Mouse (Mus musculus): ENCODE results near the gene Crtac1. TPM values are rescaled to one million over a fixed set of nuclear protein-coding genes. Genes with fewer than 3 reads are reported as not detected.

Crtac1 gene
- polyA plus RNA-seq, 1 experiment from 2014 or later = 0.69 TPM

- ATAC-seq (replicated peaks; ENCODE audit: insufficient number of reproducible peaks, insufficient read depth, low FRiP score, low read depth) = no peak
- Histone ChIP-seq H3K36me3 (no peaks in the 10 kb centered on the region), H3K27me3 (peaks cover 34% of the 10 kb centered on the region), H3K9ac (no peak overlapping the region), H3K9me3 (replicated peaks) (no peaks in the 10 kb centered on the region), H3K4me3 (no peak overlapping the region), H3K4me1 (replicated peaks) (peaks cover 5% of the 10 kb centered on the region), H3K27ac (no peak overlapping the region), H3K4me2 (no peak overlapping the region)
- WGBS = 81% methylated on average over 12 of the region's 12 CpGs
Observed at GRCm38 (mm10) chr19:42256611-42257240, 174.9 kb downstream of the Crtac1 start.

- WGBS = 4% methylated on average over 32 of the region's 42 CpGs
- Histone ChIP-seq H3K4me1 (replicated peaks) (peaks cover 5% of the 10 kb centered on the region), H3K4me2 (peak overlapping the region; percentile 64), H3K27me3 (peaks cover 34% of the 10 kb centered on the region), H3K9me3 (replicated peaks) (no peaks in the 10 kb centered on the region), H3K4me3 (peak overlapping the region; percentile 33), H3K36me3 (no peaks in the 10 kb centered on the region), H3K27ac (no peak overlapping the region), H3K9ac (no peak overlapping the region)
- peak; percentile 76 for ATAC-seq (replicated peaks; ENCODE audit: insufficient number of reproducible peaks, insufficient read depth, low FRiP score, low read depth)
Observed at GRCm38 (mm10) chr19:42255784-42256610, 175.6 kb downstream of the Crtac1 start.

GRCm38 (mm10) chr19:42255438-42255783 is 176.2 kb downstream of the Crtac1 start:
- Histone ChIP-seq H3K27ac (no peak overlapping the region), H3K4me2 (peak overlapping the region; percentile 64), H3K36me3 (no peaks in the 10 kb centered on the region), H3K9ac (no peak overlapping the region), H3K9me3 (replicated peaks) (no peaks in the 10 kb centered on the region), H3K4me1 (replicated peaks) (peaks cover 5% of the 10 kb centered on the region), H3K4me3 (peak overlapping the region; percentile 33), H3K27me3 (peaks cover 33% of the 10 kb centered on the region)
- no peak for ATAC-seq (replicated peaks; ENCODE audit: insufficient number of reproducible peaks, insufficient read depth, low FRiP score, low read depth)
- 3% methylated on average over 18 of the region's 23 CpGs for whole genome bisulfite sequencing

DNA sequence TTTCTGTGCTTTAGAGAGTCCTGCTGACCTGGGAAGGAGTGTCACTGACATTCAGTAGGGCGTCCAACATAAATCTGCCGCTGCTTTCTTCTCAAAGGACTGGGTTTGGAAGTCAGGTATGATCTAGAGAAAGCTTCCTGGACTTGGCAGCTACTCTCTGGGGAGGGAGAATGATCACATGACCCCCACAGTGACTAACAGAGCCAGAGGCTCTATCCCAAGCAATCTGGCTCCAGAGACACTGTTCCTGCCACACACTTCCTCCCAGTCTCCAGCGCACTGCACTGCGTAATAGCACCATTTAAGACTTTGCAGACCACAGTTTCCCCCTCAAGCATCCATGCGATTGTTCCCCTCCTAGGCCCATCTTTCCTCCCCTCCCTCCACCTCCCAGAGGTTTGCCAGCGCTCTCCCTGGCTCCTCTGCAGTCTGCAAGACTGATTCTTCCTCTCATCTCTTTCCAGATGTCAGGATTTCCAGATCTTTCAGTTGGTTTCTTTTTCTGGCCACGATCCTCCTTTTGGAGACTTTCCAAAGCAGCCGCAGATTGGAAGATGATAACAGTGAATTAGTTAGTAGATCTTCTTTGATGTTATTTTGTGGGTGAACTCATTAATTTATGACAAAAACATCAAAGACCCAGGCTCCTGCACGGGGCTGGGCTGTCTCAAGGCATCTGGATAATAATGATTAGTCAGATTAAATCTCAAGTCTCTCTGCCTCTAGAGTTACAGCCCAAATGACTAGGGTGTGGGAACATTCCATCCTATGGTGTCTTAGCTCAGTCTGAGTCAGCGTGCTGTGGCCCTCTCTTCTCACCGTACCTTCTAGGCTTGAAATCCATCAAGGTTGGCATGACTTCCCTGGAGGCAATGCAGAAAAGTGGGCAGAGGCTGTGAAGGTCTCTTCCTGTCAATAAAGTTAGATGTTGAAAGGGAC is 181.3 kb downstream of the Crtac1 start:
- peaks cover 19% of the 10 kb centered on the region for H3K27me3 ChIP-seq
- no peak overlapping the region for H3K4me3 ChIP-seq
- WGBS = 68% methylated on average over 11 of the region's 11 CpGs
- H3K27ac ChIP-seq = no peak overlapping the region
- H3K36me3 ChIP-seq = no peaks in the 10 kb centered on the region
- H3K4me2 ChIP-seq = no peak overlapping the region
- ATAC-seq (replicated peaks; ENCODE audit: insufficient number of reproducible peaks, insufficient read depth, low FRiP score, low read depth) = no peak
- H3K9ac ChIP-seq = no peak overlapping the region
- no peaks in the 10 kb centered on the region for H3K9me3 ChIP-seq (replicated peaks)
- H3K4me1 ChIP-seq (replicated peaks) = peaks cover under 1% of the 10 kb centered on the region; the same call in 1 of the 2 replicates

GRCm38 (mm10) chr19:42247519-42247918 is 184.1 kb downstream of the Crtac1 start, which contains the start of gene Golga7b:
TSS of gene Golga7b (plus strand) at chr19:42247574.
- no peak within 1 kb of the TSS for H3K4me3 ChIP-seq
- ATAC-seq (replicated peaks; ENCODE audit: insufficient number of reproducible peaks, insufficient read depth, low FRiP score, low read depth) = no peak
- 35% methylated on average over 3 of the region's 3 CpGs for WGBS

GRCm38 (mm10) chr19:42246626-42247025 is 185.0 kb downstream of the Crtac1 start:
- H3K9me3 ChIP-seq (replicated peaks) = no peaks in the 10 kb centered on the region
- H3K4me3 ChIP-seq = no peak overlapping the region
- no peaks in the 10 kb centered on the region for H3K36me3 ChIP-seq
- no peak for ATAC-seq (replicated peaks; ENCODE audit: insufficient number of reproducible peaks, insufficient read depth, low FRiP score, low read depth)
- 39% methylated on average over 5 of the region's 5 CpGs for WGBS
- no peak overlapping the region for H3K9ac ChIP-seq
- no peak overlapping the region for H3K4me2 ChIP-seq
- no peaks in the 10 kb centered on the region for H3K4me1 ChIP-seq (replicated peaks)
- no peaks in the 10 kb centered on the region; the same call in 1 of the 2 replicates for H3K27me3 ChIP-seq
- no peak overlapping the region for H3K27ac ChIP-seq

More at GRCm38 (mm10) chr19:42247519-42247918, 184.1 kb downstream of the Crtac1 start, which contains the start of gene Golga7b:
- no peaks in the 10 kb centered on the region; the same call in 1 of the 2 replicates for H3K27me3 ChIP-seq
- H3K36me3 ChIP-seq = no peaks in the 10 kb centered on the region
- no peaks in the 10 kb centered on the region for H3K4me1 ChIP-seq (replicated peaks)
- no peak within 1 kb of the TSS for H3K27ac ChIP-seq
- H3K4me2 ChIP-seq = no peak within 1 kb of the TSS
- H3K9me3 ChIP-seq (replicated peaks) = no peaks in the 10 kb centered on the region
- H3K9ac ChIP-seq = no peak within 1 kb of the TSS

- no peaks in the 10 kb centered on the region for H3K27me3 ChIP-seq
- H3K9ac ChIP-seq = no peak overlapping the region
- H3K9me3 ChIP-seq (replicated peaks) = no peaks in the 10 kb centered on the region
- 36% methylated on average over 3 of the region's 3 CpGs for WGBS
- H3K36me3 ChIP-seq = no peaks in the 10 kb centered on the region
- no peak for ATAC-seq (replicated peaks; ENCODE audit: insufficient number of reproducible peaks, insufficient read depth, low FRiP score, low read depth)
- no peak overlapping the region for H3K4me2 ChIP-seq
- H3K27ac ChIP-seq = no peak overlapping the region
- H3K4me1 ChIP-seq (replicated peaks) = peaks cover 14% of the 10 kb centered on the region
- H3K4me3 ChIP-seq = no peak overlapping the region
Observed at GRCm38 (mm10) chr19:42243401-42243800, 188.2 kb downstream of the Crtac1 start.

- H3K36me3 ChIP-seq = no peaks in the 10 kb centered on the region
- H3K27ac ChIP-seq = no peak overlapping the region
- no peak overlapping the region for H3K9ac ChIP-seq
- H3K27me3 ChIP-seq = no peaks in the 10 kb centered on the region
- no peak for ATAC-seq (replicated peaks; ENCODE audit: insufficient number of reproducible peaks, insufficient read depth, low FRiP score, low read depth)
- H3K4me1 ChIP-seq (replicated peaks) = peaks cover 22% of the 10 kb centered on the region
- H3K4me2 ChIP-seq = no peak overlapping the region
- no peak overlapping the region for H3K4me3 ChIP-seq
- 38% methylated on average over 8 of the region's 8 CpGs for WGBS
- no peaks in the 10 kb centered on the region for H3K9me3 ChIP-seq (replicated peaks)
Observed at GRCm38 (mm10) chr19:42240881-42241280, 190.7 kb downstream of the Crtac1 start.

DNA sequence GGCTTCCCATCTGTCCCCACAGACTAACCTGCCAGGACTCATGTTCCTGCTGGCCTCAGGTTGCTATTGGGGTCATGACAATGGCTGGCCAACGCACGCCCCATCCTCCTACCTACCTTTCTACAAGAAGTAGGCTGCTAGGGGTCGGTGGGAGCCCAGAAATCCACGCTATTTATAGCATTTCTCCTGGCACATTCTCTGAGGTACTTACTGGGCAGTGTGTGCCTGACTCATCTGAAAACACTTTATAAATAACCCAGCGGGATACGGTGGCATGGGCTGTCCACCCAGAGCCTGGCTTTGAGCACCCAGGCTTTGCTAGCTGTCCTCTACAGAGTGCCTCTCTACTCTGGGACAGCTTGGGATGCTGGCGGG is 193.3 kb downstream of the Crtac1 start:
- Histone ChIP-seq H3K4me2 (peak overlapping the region; percentile 51), H3K9me3 (replicated peaks) (no peaks in the 10 kb centered on the region), H3K4me1 (replicated peaks) (peaks cover 22% of the 10 kb centered on the region), H3K36me3 (no peaks in the 10 kb centered on the region), H3K27me3 (no peaks in the 10 kb centered on the region), H3K4me3 (0 out of 2 replicates have a peak overlapping the region, but pooled peaks have one; percentile 15), H3K9ac (no peak overlapping the region), H3K27ac (peak overlapping the region; percentile 95)
- peak; percentile 84 for ATAC-seq (replicated peaks; ENCODE audit: insufficient number of reproducible peaks, insufficient read depth, low FRiP score, low read depth)
- WGBS = 25% methylated on average over 7 of the region's 7 CpGs

- Histone ChIP-seq H3K9me3 (replicated peaks) (no peaks in the 10 kb centered on the region), H3K9ac (no peak overlapping the region), H3K4me1 (replicated peaks) (peaks cover 22% of the 10 kb centered on the region), H3K4me3 (0 out of 2 replicates have a peak overlapping the region, but pooled peaks have one; percentile 15), H3K27me3 (no peaks in the 10 kb centered on the region), H3K4me2 (peak overlapping the region; percentile 51), H3K27ac (peak overlapping the region; percentile 95), H3K36me3 (no peaks in the 10 kb centered on the region)
- WGBS = 26% methylated on average over 4 of the region's 4 CpGs
- peak; percentile 67 for ATAC-seq (replicated peaks; ENCODE audit: insufficient number of reproducible peaks, insufficient read depth, low FRiP score, low read depth)
Observed at GRCm38 (mm10) chr19:42237602-42238340, 193.8 kb downstream of the Crtac1 start.

Data from heart, embryonic 15.5 days (tissue).